Mouse (Mus musculus): ENCODE results near the gene Nf2. TPM values are rescaled to one million over a fixed set of nuclear protein-coding genes. Genes with fewer than 3 reads are reported as not detected.

Gene Nf2
- 52.8 and 56.6 TPM in 2 replicates for polyA plus RNA-seq (2012)

GRCm38 (mm10) chr11:4849258-4849943, at the start of gene Nf2:
Nf2 (minus strand) TSS chr11:4849536.

GRCm38 (mm10) chr11:4894848-4895816, 45.8 kb upstream of the Nf2 start, which contains the start of gene Thoc5:
Thoc5 (plus strand) TSS chr11:4895320.

GRCm38 (mm10) chr11:4873755-4874475, 24.6 kb upstream of the Nf2 start, which contains the start of gene Nipsnap1:
Nipsnap1 (plus strand) TSS chr11:4873951.

GRCm38 (mm10) chr11:4746733-4747132, 102.6 kb downstream of the Nf2 start, which contains the start of gene Cabp7:
Cabp7 (minus strand) TSS chr11:4746778.

Other genes starting within 250 kb of the Nf2 start
- not detected in 2 replicates for gene Gm11032, start 229.5 kb downstream of the Nf2 start, polyA plus RNA-seq (2012)
- 46.6 and 57.9 TPM in 2 replicates for gene Ascc2, start 211.8 kb downstream of the Nf2 start, polyA plus RNA-seq (2012)
- 14.0 and 24.3 TPM in 2 replicates for gene Uqcr10, start 145.2 kb downstream of the Nf2 start, polyA plus RNA-seq (2012)
- gene Zmat5, start 144.9 kb downstream of the Nf2 start, polyA plus RNA-seq (2012): 83.7 and 89.6 TPM in 2 replicates
- 0.02 and 0.06 TPM in 2 replicates for gene Cabp7, start 102.8 kb downstream of the Nf2 start, polyA plus RNA-seq (2012)
- 21.8 and 33.4 TPM in 2 replicates for gene Nipsnap1, start 24.4 kb upstream of the Nf2 start, polyA plus RNA-seq (2012)
- 6.0 and 7.0 TPM in 2 replicates for gene Thoc5, start 45.8 kb upstream of the Nf2 start, polyA plus RNA-seq (2012)
- 6.0 and 12.2 TPM in 2 replicates for gene Nefh, start 98.5 kb upstream of the Nf2 start, polyA plus RNA-seq (2012)
- gene Ap1b1, start 137.3 kb upstream of the Nf2 start, polyA plus RNA-seq (2012): 47.3 and 50.3 TPM in 2 replicates
- 0.24 and 0.56 TPM in 2 replicates for gene Rasl10a, start 208.6 kb upstream of the Nf2 start, polyA plus RNA-seq (2012)
- 10.5 and 12.6 TPM in 2 replicates for gene Gas2l1, start 215.8 kb upstream of the Nf2 start, polyA plus RNA-seq (2012)
- 41.0 and 53.4 TPM in 2 replicates for gene Rhbdd3, start 249.4 kb upstream of the Nf2 start, polyA plus RNA-seq (2012)
- gene Ewsr1, start 249.7 kb upstream of the Nf2 start, polyA plus RNA-seq (2012): 833 and 1,457 TPM in 2 replicates

All from megakaryocyte-erythroid progenitor cell, adult 5 weeks (primary cell).